11 mouse cellular contexts compared by ENCODE assay signal in genomic region chr7:126463004-126463403, GRCm38 (mm10). TPM values are rescaled to one million over a fixed set of nuclear protein-coding genes. Genes with fewer than 3 reads are reported as not detected.
A peak's percentile ranks its signal among the peaks of the same experiment; 100 is the strongest.
DNase-seq lines count a peak whose midpoint lies in the region; ATAC-seq and TF ChIP-seq lines count a peak whose summit lies in the region.
"Had no signal": no experiment of that assay in that cellular context is flagged by ENCODE, and none has a peak within 500 bp of the region (broad histone marks: within the 10 kb centered on the region; RNA-seq: fewer than 3 reads in every experiment).

Atp2a1 (minus strand) TSS chr7:126463108.

- H3K36me3 ChIP-seq in hindbrain, embryonic 13.5 days = peaks cover 19% of the 10 kb centered on the region
- peaks cover 27% of the 10 kb centered on the region for H3K36me3 ChIP-seq in hindbrain, embryonic 10.5 days
- H3K36me3 ChIP-seq in midbrain, postnatal 0 days (ENCODE audit: insufficient read depth, low read length) = peaks cover 20% of the 10 kb centered on the region
- H3K36me3 ChIP-seq in midbrain, embryonic 11.5 days (ENCODE audit: control insufficient read depth, insufficient read depth, low read length) = peaks cover 6% of the 10 kb centered on the region; the same call in 1 of the 2 replicates
- peaks cover 19% of the 10 kb centered on the region for H3K36me3 ChIP-seq in neural tube, embryonic 13.5 days

- H3K27ac ChIP-seq in hindbrain, embryonic 13.5 days = no peak within 1 kb of the TSS
- no peak within 1 kb of the TSS; the same call in 1 of the 2 replicates for H3K27ac ChIP-seq in hindbrain, embryonic 10.5 days
- no peak within 1 kb of the TSS for H3K27ac ChIP-seq in midbrain, postnatal 0 days (ENCODE audit: low read depth, low read length)
- H3K27ac ChIP-seq in midbrain, embryonic 11.5 days (ENCODE audit: low read depth, low read length) = no peak within 1 kb of the TSS
- no peak within 1 kb of the TSS for H3K27ac ChIP-seq in neural tube, embryonic 13.5 days (replicated peaks)
- H3K27ac ChIP-seq: forebrain, embryonic 15.5 days had no signal

- H3K4me1 ChIP-seq in hindbrain, embryonic 13.5 days (replicated peaks) = no peaks in the 10 kb centered on the region
- peaks cover 65% of the 10 kb centered on the region for H3K4me1 ChIP-seq in hindbrain, embryonic 10.5 days (replicated peaks)
- H3K4me1 ChIP-seq in midbrain, postnatal 0 days (ENCODE audit: insufficient read depth, low read length) = no peaks in the 10 kb centered on the region
- H3K4me1 ChIP-seq in midbrain, embryonic 11.5 days (ENCODE audit: control insufficient read depth, insufficient read depth, low read length) = no peaks in the 10 kb centered on the region
- H3K4me1 ChIP-seq in neural tube, embryonic 13.5 days (replicated peaks) = 0 out of 2 replicates have a peak, but pooled peaks cover 3% of the 10 kb centered on the region
- H3K4me1 ChIP-seq: forebrain, embryonic 15.5 days had no signal

- H3K9ac ChIP-seq in hindbrain, embryonic 13.5 days = peak within 1 kb of the TSS; percentile 29; the same call in 1 of the 2 replicates
- H3K9ac ChIP-seq in midbrain, postnatal 0 days (replicated peaks; ENCODE audit: low read length, poor library complexity, severe bottlenecking) = 0 out of 2 replicates have a peak within 1 kb of the TSS, but pooled peaks have one; percentile 8
- H3K9ac ChIP-seq in midbrain, embryonic 11.5 days (ENCODE audit: low read length) = no peak within 1 kb of the TSS
- 0 out of 2 replicates have a peak within 1 kb of the TSS, but pooled peaks have one; percentile 26 for H3K9ac ChIP-seq in neural tube, embryonic 13.5 days
- H3K9ac ChIP-seq: forebrain, embryonic 15.5 days had no signal

- ATAC-seq in hindbrain, embryonic 13.5 days (ENCODE audit: low FRiP score) = no peak
- no peak for ATAC-seq in midbrain, postnatal 0 days (ENCODE audit: low FRiP score)
- ATAC-seq in midbrain, embryonic 11.5 days (ENCODE audit: low FRiP score) = no peak
- no peak for ATAC-seq in neural tube, embryonic 13.5 days (ENCODE audit: low read depth)
- ATAC-seq: forebrain, embryonic 15.5 days had no signal

- DNase-seq in hindbrain, embryonic 10.5 days (ENCODE audit: low spot score) = no peak
- DNase-seq in midbrain, postnatal 0 days (ENCODE audit: low spot score) = no peak
- no peak for DNase-seq in midbrain, embryonic 11.5 days (ENCODE audit: low spot score, missing footprints)
- peak; percentile 82 to 86 for DNase-seq in gastrocnemius, adult 8-10 months (ENCODE audit: low spot score in 2 of 2)
- no peak for DNase-seq in Muller cell, postnatal 12 days (ENCODE audit: inconsistent ontology term)
- DNase-seq in cerebellum, postnatal 10 days = no peak
- DNase-seq: layer of hippocampus, postnatal 36 days; right cerebral cortex, postnatal 14 days had no signal

- no peak within 1 kb of the TSS for H3K4me3 ChIP-seq in hindbrain, embryonic 13.5 days
- H3K4me3 ChIP-seq in hindbrain, embryonic 10.5 days = no peak within 1 kb of the TSS
- H3K4me3 ChIP-seq in midbrain, postnatal 0 days (ENCODE audit: low read depth, low read length) = no peak within 1 kb of the TSS
- no peak within 1 kb of the TSS for H3K4me3 ChIP-seq in midbrain, embryonic 11.5 days (ENCODE audit: low read depth, low read length)
- H3K4me3 ChIP-seq in neural tube, embryonic 13.5 days = no peak within 1 kb of the TSS
- H3K4me3 ChIP-seq: forebrain, embryonic 15.5 days had no signal

- 0 out of 2 replicates have a peak, but pooled peaks cover 3% of the 10 kb centered on the region for H3K27me3 ChIP-seq in hindbrain, embryonic 13.5 days
- H3K27me3 ChIP-seq in hindbrain, embryonic 10.5 days (ENCODE audit: insufficient read depth, poor library complexity, severe bottlenecking) = peaks cover 6% of the 10 kb centered on the region; the same call in 1 of the 2 replicates
- H3K27me3 ChIP-seq in midbrain, postnatal 0 days (ENCODE audit: insufficient read depth, low read length) = no peaks in the 10 kb centered on the region
- H3K27me3 ChIP-seq in midbrain, embryonic 11.5 days (ENCODE audit: control insufficient read depth, insufficient read depth, low read length) = no peaks in the 10 kb centered on the region
- H3K27me3 ChIP-seq in neural tube, embryonic 13.5 days = no peaks in the 10 kb centered on the region
- H3K27me3 ChIP-seq: forebrain, embryonic 15.5 days had no signal

- H3K4me2 ChIP-seq in hindbrain, embryonic 13.5 days = no peak within 1 kb of the TSS
- no peak within 1 kb of the TSS for H3K4me2 ChIP-seq in midbrain, postnatal 0 days (ENCODE audit: low read depth, low read length, poor library complexity, severe bottlenecking)
- H3K4me2 ChIP-seq in midbrain, embryonic 11.5 days = no peak within 1 kb of the TSS
- H3K4me2 ChIP-seq in neural tube, embryonic 13.5 days = no peak within 1 kb of the TSS
- H3K4me2 ChIP-seq: forebrain, embryonic 15.5 days had no signal

- no peaks in the 10 kb centered on the region for H3K9me3 ChIP-seq in hindbrain, embryonic 13.5 days
- no peaks in the 10 kb centered on the region for H3K9me3 ChIP-seq in hindbrain, embryonic 10.5 days
- no peaks in the 10 kb centered on the region for H3K9me3 ChIP-seq in midbrain, postnatal 0 days (ENCODE audit: low read length)
- no peaks in the 10 kb centered on the region for H3K9me3 ChIP-seq in midbrain, embryonic 11.5 days (ENCODE audit: control insufficient read depth, low read length)
- no peaks in the 10 kb centered on the region for H3K9me3 ChIP-seq in neural tube, embryonic 13.5 days
- H3K9me3 ChIP-seq: forebrain, embryonic 15.5 days had no signal

- TF ChIP-seq CTCF in midbrain, postnatal 0 days (IDR thresholded peaks at IDR 0.05) = no peak

- WGBS in hindbrain, embryonic 13.5 days = 47% methylated on average over 5 of the region's 5 CpGs
- WGBS in hindbrain, embryonic 10.5 days = 41% methylated on average over 5 of the region's 5 CpGs
- 54% methylated on average over 5 of the region's 5 CpGs for WGBS in midbrain, postnatal 0 days
- WGBS in midbrain, embryonic 11.5 days = 46% methylated on average over 5 of the region's 5 CpGs
- WGBS in neural tube, embryonic 13.5 days = 55% methylated on average over 5 of the region's 5 CpGs

RNA-seq across cellular contexts. Expression of gene Atp2a1, which starts in this region (rescaled TPM):
- polyA plus RNA-seq in hindbrain, embryonic 13.5 days (2015; fragmentation: Nextera tagmentation; extraction: Ambion mirVana) = 1.5 and 4.1 TPM in 2 replicates
- 1.1 and 3.0 TPM in 2 replicates for polyA plus RNA-seq in hindbrain, embryonic 10.5 days (2016; fragmentation: Nextera tagmentation; extraction: Ambion mirVana)
- 0.14 and 0.33 TPM in 2 replicates for total RNA-seq in midbrain, postnatal 0 days (2014; rRNA removed)
- 0.35 and 0.56 TPM in 2 replicates for polyA plus RNA-seq in midbrain, postnatal 0 days (2015; fragmentation: Nextera tagmentation; extraction: Ambion mirVana)
- 0.29 and 0.38 TPM in 2 replicates for polyA plus RNA-seq in midbrain, embryonic 11.5 days (2014; fragmentation: Nextera tagmentation; extraction: Ambion mirVana)
- over 10,000 TPM; 27,209 to 31,432 (median 30,252) TPM for total RNA-seq in gastrocnemius, adult 8-10 months (2022)
- 2.1 and 11.5 TPM in 2 replicates for polyA plus RNA-seq in neural tube, embryonic 13.5 days (2015; fragmentation: Nextera tagmentation; extraction: Ambion mirVana)

Comparison
In these comparisons a context has a peak if more than half of its experiments do, and no peak if none do; other contexts are left out.
1. RNA of gene Atp2a1 (total RNA-seq): 27,209 to 31,432 TPM in gastrocnemius, adult 8-10 months; 0.14 to 0.33 TPM in midbrain, postnatal 0 days; every median in the first group is over 1,000 times any median in the second.
2. DNase-seq: peak in gastrocnemius, adult 8-10 months (2 of 2); none in hindbrain, embryonic 10.5 days (single experiment), midbrain, postnatal 0 days (single experiment), midbrain, embryonic 11.5 days (single experiment), Muller cell, postnatal 12 days (single experiment) and cerebellum, postnatal 10 days (0 of 2).